ENCODE assay signal across 8 mouse cellular contexts in the genomic region with DNA sequence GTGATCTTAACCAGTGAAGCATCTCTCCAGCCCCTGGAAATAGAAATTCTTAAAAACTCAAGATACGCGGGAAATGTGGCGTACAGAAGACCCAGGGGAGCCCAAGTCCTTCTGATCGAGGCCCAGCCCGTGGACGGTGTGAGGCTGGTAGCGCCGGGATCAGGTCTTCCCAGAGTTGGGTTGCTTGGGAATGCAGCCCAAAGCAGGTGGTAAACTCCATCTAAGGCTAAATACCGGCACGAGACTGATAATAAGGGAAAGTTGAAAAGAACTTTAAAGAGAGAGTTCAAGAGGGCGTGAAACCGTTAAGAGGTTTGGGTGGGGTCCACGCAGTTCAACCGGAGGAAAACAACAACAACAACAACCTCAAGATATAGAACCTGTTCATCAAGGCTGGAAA. TPM values are rescaled to one million over a fixed set of nuclear protein-coding genes. Genes with fewer than 3 reads are reported as not detected.
DNase-seq lines count a peak whose midpoint lies in the region; ATAC-seq lines count a peak whose summit lies in the region.

No protein-coding gene starts in this region.

- ATAC-seq in forebrain, embryonic 11.5 days (replicated peaks; ENCODE audit: low FRiP score), result 0 out of 2 replicates have a peak, but pooled peaks have one; percentile 55
- ATAC-seq in forebrain, embryonic 16.5 days, result no peak
- ATAC-seq in midbrain, embryonic 11.5 days (ENCODE audit: low FRiP score), result no peak
- ATAC-seq in midbrain, embryonic 15.5 days (replicated peaks), result no peak
- ATAC-seq in intestine, embryonic 16.5 days, result 0 out of 2 replicates have a peak, but pooled peaks have one; percentile 62

- H3K4me2 ChIP-seq in forebrain, embryonic 11.5 days (ENCODE audit: low read depth, low read length, severe bottlenecking), result no peak overlapping the region
- no peak overlapping the region for H3K4me2 ChIP-seq in forebrain, embryonic 16.5 days (ENCODE audit: low read length)
- no peak overlapping the region for H3K4me2 ChIP-seq in midbrain, embryonic 11.5 days
- no peak overlapping the region for H3K4me2 ChIP-seq in midbrain, embryonic 15.5 days
- no peak overlapping the region for H3K4me2 ChIP-seq in intestine, embryonic 16.5 days (ENCODE audit: low read depth, low read length)

- H3K4me1 ChIP-seq in forebrain, embryonic 11.5 days (replicated peaks; ENCODE audit: control insufficient read depth, insufficient read depth, low read length), result no peaks in the 10 kb centered on the region
- no peaks in the 10 kb centered on the region for H3K4me1 ChIP-seq in forebrain, embryonic 16.5 days (replicated peaks; ENCODE audit: control insufficient read depth, insufficient read depth, low read length)
- H3K4me1 ChIP-seq in midbrain, embryonic 11.5 days (ENCODE audit: control insufficient read depth, insufficient read depth, low read length), result no peaks in the 10 kb centered on the region
- H3K4me1 ChIP-seq in midbrain, embryonic 15.5 days, result no peaks in the 10 kb centered on the region
- H3K4me1 ChIP-seq in intestine, embryonic 16.5 days (ENCODE audit: control insufficient read depth, insufficient read depth, low read length), result no peaks in the 10 kb centered on the region

- WGBS in forebrain, embryonic 11.5 days, result 94% methylated on average over 14 of the region's 14 CpGs
- 93% methylated on average over 14 of the region's 14 CpGs for WGBS in forebrain, embryonic 16.5 days
- WGBS in midbrain, embryonic 11.5 days, result 94% methylated on average over 14 of the region's 14 CpGs
- WGBS in midbrain, embryonic 15.5 days, result 95% methylated on average over 14 of the region's 14 CpGs
- WGBS in intestine, embryonic 16.5 days, result 91% methylated on average over 14 of the region's 14 CpGs

- no peaks in the 10 kb centered on the region for H3K27me3 ChIP-seq in forebrain, embryonic 11.5 days (ENCODE audit: control insufficient read depth, insufficient read depth, low read length)
- no peaks in the 10 kb centered on the region for H3K27me3 ChIP-seq in forebrain, embryonic 16.5 days (replicated peaks; ENCODE audit: control insufficient read depth, insufficient read depth, low read length)
- H3K27me3 ChIP-seq in midbrain, embryonic 11.5 days (ENCODE audit: control insufficient read depth, insufficient read depth, low read length), result no peaks in the 10 kb centered on the region
- H3K27me3 ChIP-seq in midbrain, embryonic 15.5 days (replicated peaks), result no peaks in the 10 kb centered on the region
- no peaks in the 10 kb centered on the region for H3K27me3 ChIP-seq in intestine, embryonic 16.5 days (replicated peaks; ENCODE audit: control insufficient read depth, insufficient read depth, low read length)

- no peaks in the 10 kb centered on the region for H3K36me3 ChIP-seq in forebrain, embryonic 11.5 days (ENCODE audit: control insufficient read depth, insufficient read depth, low read length)
- no peaks in the 10 kb centered on the region for H3K36me3 ChIP-seq in forebrain, embryonic 16.5 days (ENCODE audit: control insufficient read depth, insufficient read depth)
- H3K36me3 ChIP-seq in midbrain, embryonic 11.5 days (ENCODE audit: control insufficient read depth, insufficient read depth, low read length), result no peaks in the 10 kb centered on the region
- no peaks in the 10 kb centered on the region for H3K36me3 ChIP-seq in midbrain, embryonic 15.5 days (replicated peaks)
- H3K36me3 ChIP-seq in intestine, embryonic 16.5 days (ENCODE audit: control insufficient read depth, insufficient read depth, low read length), result no peaks in the 10 kb centered on the region

- no peaks in the 10 kb centered on the region for H3K9me3 ChIP-seq in forebrain, embryonic 11.5 days (ENCODE audit: control insufficient read depth, low read length)
- H3K9me3 ChIP-seq in forebrain, embryonic 16.5 days (ENCODE audit: control insufficient read depth, low read length), result no peaks in the 10 kb centered on the region
- no peaks in the 10 kb centered on the region for H3K9me3 ChIP-seq in midbrain, embryonic 11.5 days (ENCODE audit: control insufficient read depth, low read length)
- no peaks in the 10 kb centered on the region for H3K9me3 ChIP-seq in midbrain, embryonic 15.5 days
- no peaks in the 10 kb centered on the region for H3K9me3 ChIP-seq in intestine, embryonic 16.5 days (ENCODE audit: control insufficient read depth, low read length)

- no peak overlapping the region for H3K4me3 ChIP-seq in forebrain, embryonic 11.5 days (ENCODE audit: low read depth, low read length)
- H3K4me3 ChIP-seq in forebrain, embryonic 16.5 days (replicated peaks; ENCODE audit: low read length), result no peak overlapping the region
- H3K4me3 ChIP-seq in midbrain, embryonic 11.5 days (ENCODE audit: low read depth, low read length), result no peak overlapping the region
- no peak overlapping the region for H3K4me3 ChIP-seq in midbrain, embryonic 15.5 days
- no peak overlapping the region for H3K4me3 ChIP-seq in intestine, embryonic 16.5 days (ENCODE audit: low read length)

- H3K9ac ChIP-seq in forebrain, embryonic 11.5 days (ENCODE audit: low read length), result no peak overlapping the region
- no peak overlapping the region for H3K9ac ChIP-seq in forebrain, embryonic 16.5 days (replicated peaks; ENCODE audit: low read depth, low read length)
- no peak overlapping the region for H3K9ac ChIP-seq in midbrain, embryonic 11.5 days (ENCODE audit: low read length)
- no peak overlapping the region for H3K9ac ChIP-seq in midbrain, embryonic 15.5 days
- H3K9ac ChIP-seq in intestine, embryonic 16.5 days (ENCODE audit: low read depth, low read length), result no peak overlapping the region

- H3K27ac ChIP-seq in forebrain, embryonic 11.5 days (ENCODE audit: low read depth, low read length), result no peak overlapping the region
- no peak overlapping the region for H3K27ac ChIP-seq in forebrain, embryonic 16.5 days (ENCODE audit: low read length)
- H3K27ac ChIP-seq in midbrain, embryonic 11.5 days (ENCODE audit: low read depth, low read length), result no peak overlapping the region
- H3K27ac ChIP-seq in midbrain, embryonic 15.5 days, result no peak overlapping the region
- H3K27ac ChIP-seq in intestine, embryonic 16.5 days (ENCODE audit: low read length), result no peak overlapping the region

- peak; percentile 57 for DNase-seq in forebrain, embryonic 11.5 days (ENCODE audit: low spot score)
- DNase-seq in midbrain, embryonic 11.5 days (ENCODE audit: low spot score, missing footprints), result peak; percentile 87
- DNase-seq in brain, adult 2 months (ENCODE audit: low read depth, low spot score), result peak; percentile 85
- peak; percentile 28 for DNase-seq in retina, embryonic 14.5 days (ENCODE audit: low spot score)
- no peak for DNase-seq in layer of hippocampus, postnatal 10 days (ENCODE audit: low spot score in 2 of 2)

RNA-seq across cellular contexts. Expression of gene Avpr1b, which starts 25.3 kb away (rescaled TPM):
- polyA plus RNA-seq in forebrain, embryonic 11.5 days (2014; fragmentation: Nextera tagmentation; extraction: Ambion mirVana), result 0.09 TPM in 1 of 2 replicates, not detected in the other
- polyA plus RNA-seq in forebrain, embryonic 16.5 days (2015; fragmentation: Nextera tagmentation; extraction: Ambion mirVana), result 0.14 TPM in 1 of 2 replicates, not detected in the other
- polyA plus RNA-seq in midbrain, embryonic 11.5 days (2014; fragmentation: Nextera tagmentation; extraction: Ambion mirVana), result not detected in 2 replicates
- polyA plus RNA-seq in midbrain, embryonic 15.5 days (2015; fragmentation: Nextera tagmentation; extraction: Ambion mirVana), result not detected in 2 replicates
- polyA plus RNA-seq in intestine, embryonic 16.5 days (2015; fragmentation: Nextera tagmentation; extraction: Ambion mirVana), result 0.04 and 0.06 TPM in 2 replicates
- total RNA-seq in layer of hippocampus, postnatal 10 days (2021), result under 1 TPM; 0.23 to 0.36 TPM

RNA-seq across cellular contexts. Expression of gene Fam72a, which starts 46.0 kb away (rescaled TPM):
- 5.6 and 5.9 TPM in 2 replicates for polyA plus RNA-seq in forebrain, embryonic 11.5 days (2014; fragmentation: Nextera tagmentation; extraction: Ambion mirVana)
- 1.7 and 3.0 TPM in 2 replicates for polyA plus RNA-seq in forebrain, embryonic 16.5 days (2015; fragmentation: Nextera tagmentation; extraction: Ambion mirVana)
- 4.5 and 4.7 TPM in 2 replicates for polyA plus RNA-seq in midbrain, embryonic 11.5 days (2014; fragmentation: Nextera tagmentation; extraction: Ambion mirVana)
- 1.1 and 1.4 TPM in 2 replicates for polyA plus RNA-seq in midbrain, embryonic 15.5 days (2015; fragmentation: Nextera tagmentation; extraction: Ambion mirVana)
- 1.6 and 1.7 TPM in 2 replicates for polyA plus RNA-seq in intestine, embryonic 16.5 days (2015; fragmentation: Nextera tagmentation; extraction: Ambion mirVana)
- total RNA-seq in layer of hippocampus, postnatal 10 days (2021), result 1 to 10 TPM; 1.5 to 1.7 TPM

RNA-seq across cellular contexts. Expression of gene Srgap2, which starts 46.6 kb away (rescaled TPM):
- 19.4 and 24.8 TPM in 2 replicates for polyA plus RNA-seq in forebrain, embryonic 11.5 days (2014; fragmentation: Nextera tagmentation; extraction: Ambion mirVana)
- polyA plus RNA-seq in forebrain, embryonic 16.5 days (2015; fragmentation: Nextera tagmentation; extraction: Ambion mirVana), result 29.2 and 35.1 TPM in 2 replicates
- polyA plus RNA-seq in midbrain, embryonic 11.5 days (2014; fragmentation: Nextera tagmentation; extraction: Ambion mirVana), result 16.4 and 19.3 TPM in 2 replicates
- 24.5 and 25.3 TPM in 2 replicates for polyA plus RNA-seq in midbrain, embryonic 15.5 days (2015; fragmentation: Nextera tagmentation; extraction: Ambion mirVana)
- 7.8 TPM in 2 replicates for polyA plus RNA-seq in intestine, embryonic 16.5 days (2015; fragmentation: Nextera tagmentation; extraction: Ambion mirVana)
- 100 to 1,000 TPM; 125 to 129 TPM for total RNA-seq in layer of hippocampus, postnatal 10 days (2021)

Comparison
In these comparisons a context has a peak if more than half of its experiments do, and no peak if none do; other contexts are left out.
1. ATAC-seq: peak in forebrain, embryonic 11.5 days (single experiment) and intestine, embryonic 16.5 days (single experiment); none in forebrain, embryonic 16.5 days (single experiment), midbrain, embryonic 11.5 days (single experiment) and midbrain, embryonic 15.5 days (single experiment).
2. DNase-seq: peak in forebrain, embryonic 11.5 days (single experiment), midbrain, embryonic 11.5 days (single experiment), brain, adult 2 months (single experiment) and retina, embryonic 14.5 days (single experiment); none in layer of hippocampus, postnatal 10 days (0 of 2).